Mouse (Mus musculus) lung, adult 18-20 months (tissue): Measurements from ENCODE around the gene Plbd2.

ENCODE experiments used
- DNase-seq, 2 experiments: peaks; one replicate each; pipeline ENCODE4 v3.0.0; 2022; ENCODE audit warnings: mixed read lengths in 2 of 2

The Plbd2 gene

DNA sequence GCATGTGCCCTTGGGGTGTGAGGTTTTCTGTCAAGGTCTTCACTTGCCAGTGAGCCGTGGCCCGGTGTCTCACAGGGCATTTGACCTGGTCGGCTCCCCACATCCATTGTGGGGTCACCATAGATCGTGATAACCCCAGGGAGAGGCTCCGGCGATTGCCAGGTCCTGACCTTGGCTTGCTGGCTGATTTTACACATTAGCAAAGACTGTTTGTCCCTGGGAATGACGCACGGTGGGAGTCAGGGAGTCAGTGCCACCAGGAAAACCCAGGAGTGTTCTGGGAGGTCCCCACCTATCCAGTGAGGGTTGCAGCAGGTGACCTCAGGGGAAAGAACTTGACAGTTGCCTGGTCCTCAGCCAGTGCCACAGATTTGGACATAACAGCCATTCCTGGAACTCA, 30.7 kb downstream of the Plbd2 start, which contains the start of gene Sdsl:
Gene Sdsl, minus strand, starts transcription at position 41 of the 400 bp plus-strand sequence.
- no peak for DNase-seq

DNA sequence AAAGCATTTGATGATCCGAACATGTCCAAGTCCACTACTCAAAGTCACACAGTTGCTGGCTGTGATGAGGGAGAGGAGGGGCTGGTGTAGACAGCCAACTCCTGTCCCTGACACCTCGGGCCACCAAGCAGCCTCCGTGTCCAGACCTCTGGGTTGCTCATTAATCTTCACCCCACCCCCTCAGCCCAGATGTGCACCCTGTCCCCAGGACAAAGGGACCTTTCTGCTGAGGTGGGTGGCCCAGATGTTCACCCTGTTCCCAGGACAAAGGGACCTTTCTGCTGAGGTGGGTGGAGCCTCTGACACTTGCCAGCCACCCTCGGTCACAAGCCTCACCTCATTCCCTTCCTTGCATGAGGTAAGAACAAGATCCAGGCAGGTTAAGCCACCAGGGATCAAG, 31.9 kb downstream of the Plbd2 start:
- no peak for DNase-seq

DNA sequence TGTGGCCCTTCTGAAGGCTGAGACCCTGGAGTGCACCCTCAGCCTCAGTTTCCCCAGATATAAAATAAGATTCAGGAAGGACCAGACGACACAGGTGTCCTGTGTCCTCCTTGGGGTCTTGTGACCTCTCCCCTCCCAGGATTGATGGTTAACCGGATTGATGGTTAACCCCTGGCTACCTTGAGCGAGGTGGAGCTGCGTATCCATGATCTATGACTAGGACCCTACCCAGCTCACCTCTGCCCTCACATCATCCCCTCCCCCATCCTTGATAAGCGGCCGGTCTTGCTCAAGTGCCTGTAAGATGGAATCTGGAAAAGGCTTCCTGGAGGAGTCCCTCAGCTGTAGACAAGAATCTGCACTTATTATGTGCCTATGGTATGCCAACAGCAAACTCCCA, 34.6 kb downstream of the Plbd2 start:
- DNase-seq: no peak

DNA sequence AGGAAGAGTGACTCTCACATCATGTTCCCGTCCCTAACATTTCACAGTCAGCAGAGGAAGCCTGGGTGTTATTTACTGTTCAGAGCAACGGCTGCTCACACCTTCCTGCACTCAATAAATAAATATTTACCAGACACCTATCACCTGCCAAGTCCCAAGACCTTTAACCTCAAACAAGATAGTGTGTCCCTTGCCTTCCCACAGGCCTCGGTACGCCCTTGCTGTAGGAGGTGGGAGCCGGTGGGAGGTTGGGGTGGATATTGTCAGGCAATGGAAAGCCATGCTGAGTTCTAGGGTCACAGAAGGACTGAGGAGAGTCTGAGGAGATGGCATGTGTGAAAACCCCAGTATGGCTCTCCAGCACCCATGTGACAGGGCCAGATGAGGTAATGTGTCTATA, 35.1 kb downstream of the Plbd2 start:
- DNase-seq: no peak

DNA sequence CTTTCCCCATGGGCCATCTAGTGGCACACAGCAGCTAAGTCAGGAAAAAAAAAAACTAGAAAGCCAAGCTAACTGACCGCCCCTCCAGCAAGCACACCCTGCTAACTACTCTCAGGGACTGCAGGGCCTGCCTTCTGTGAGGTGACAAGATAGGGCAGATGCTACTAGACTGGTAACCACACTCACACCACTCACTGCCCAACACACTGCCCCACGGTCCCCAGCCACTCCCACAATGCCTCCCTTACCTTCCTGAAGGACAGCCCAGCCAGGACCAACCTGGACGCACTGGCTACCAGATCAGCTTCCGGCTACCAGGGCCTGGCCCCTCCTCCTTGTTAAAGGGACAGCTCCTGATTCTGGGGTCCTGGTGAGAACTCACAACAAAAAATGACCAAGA, 36.4 kb downstream of the Plbd2 start:
- DNase-seq: no peak

DNA sequence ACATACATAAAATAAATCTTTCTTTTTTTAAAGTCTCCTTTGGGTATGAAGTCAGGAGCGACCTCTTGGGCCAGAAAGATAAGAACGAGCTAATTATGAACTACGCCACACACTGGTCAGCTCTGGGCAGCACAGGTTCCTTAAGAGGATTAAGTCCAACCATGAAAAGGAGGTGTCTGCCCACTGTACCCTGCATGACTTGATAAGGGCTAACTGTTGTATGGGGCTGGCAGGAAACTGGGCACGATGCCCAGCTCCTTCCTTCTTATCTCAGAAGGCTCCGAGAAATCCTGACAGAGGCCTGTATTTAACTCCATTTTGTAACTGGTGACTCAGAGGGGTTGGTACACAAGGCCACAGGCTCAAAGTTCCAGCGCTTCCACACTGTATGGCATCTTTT, 37.6 kb downstream of the Plbd2 start:
- DNase-seq: peak; percentile 14 to 22

DNA sequence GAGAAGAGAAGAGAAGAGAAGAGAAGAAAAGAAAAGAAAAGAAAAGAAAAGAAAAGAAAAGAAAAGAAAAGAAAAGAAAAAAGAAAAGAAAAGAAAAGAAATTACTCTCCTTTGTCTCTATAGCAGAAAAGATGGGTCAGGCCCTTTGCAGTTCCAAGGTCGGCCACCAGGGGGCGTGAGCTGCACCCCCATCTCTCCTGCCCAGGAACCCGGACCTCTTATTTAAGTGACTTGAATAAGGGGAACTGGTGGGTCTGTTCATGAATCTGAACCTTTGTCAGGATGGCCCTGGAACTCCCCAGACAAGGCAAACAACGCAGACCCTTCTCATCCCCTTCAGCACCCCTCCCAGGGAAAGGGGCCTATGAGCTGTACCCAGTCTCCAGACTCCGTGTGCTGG, 38.4 kb downstream of the Plbd2 start:
- DNase-seq: no peak

DNA sequence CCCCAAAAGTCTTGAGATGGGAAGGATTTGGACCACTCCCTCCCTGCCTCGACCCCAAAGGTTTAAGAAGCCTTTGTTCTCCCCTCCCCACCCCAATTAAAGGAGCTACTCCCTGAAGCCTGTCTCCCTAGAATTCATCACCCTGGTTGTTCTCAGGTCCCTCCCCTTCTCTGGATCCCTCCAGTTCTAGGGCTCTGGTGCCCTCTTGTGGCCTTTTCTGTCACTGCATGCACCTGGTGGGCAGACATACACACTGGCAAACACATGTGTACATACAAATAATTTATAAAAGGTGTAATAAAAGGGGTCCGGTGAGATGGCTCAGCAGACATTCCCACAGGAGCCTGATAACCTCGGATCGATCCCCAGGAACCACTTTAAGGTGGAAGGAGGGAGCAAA, 39.1 kb downstream of the Plbd2 start:
- no peak for DNase-seq

DNA sequence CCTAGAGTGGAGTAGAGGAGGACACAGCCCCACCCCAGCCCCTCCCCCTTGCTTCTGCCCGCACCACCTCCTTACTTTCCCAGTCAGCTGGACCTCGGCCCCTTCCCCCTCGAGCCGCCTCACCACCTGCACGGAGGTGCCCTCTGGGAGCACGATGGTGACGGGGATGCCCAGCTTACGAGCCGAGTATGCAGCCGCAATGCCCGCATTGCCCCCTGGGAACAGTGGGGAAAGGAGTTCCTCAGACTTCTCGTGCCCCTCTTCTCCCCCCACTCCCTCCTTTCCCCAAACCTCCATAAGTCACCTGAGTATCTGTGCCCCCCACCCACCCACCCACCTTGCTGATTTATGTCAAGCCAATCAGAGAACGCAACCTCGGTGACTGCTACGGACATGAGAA, 41.5 kb downstream of the Plbd2 start:
- no peak for DNase-seq

DNA sequence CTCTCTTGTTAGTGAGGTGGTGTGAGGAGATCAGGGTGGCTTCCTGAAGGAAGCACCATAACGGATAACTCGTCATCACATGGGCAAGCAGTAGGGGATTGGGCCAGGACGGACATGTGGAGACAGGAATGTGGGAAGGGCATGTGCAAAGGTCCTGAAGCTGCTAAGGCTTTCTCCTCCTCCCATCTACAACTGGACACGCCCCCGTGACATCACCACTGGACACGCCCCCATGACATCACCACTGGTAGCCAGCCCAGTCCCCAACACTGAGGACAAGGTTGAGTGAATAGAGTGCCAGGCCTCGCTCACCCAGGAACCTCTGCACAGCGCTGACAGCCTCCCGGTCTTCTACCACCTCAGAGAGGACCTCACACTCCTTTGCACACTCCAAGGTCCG, 44.3 kb downstream of the Plbd2 start:
- DNase-seq: no peak

DNA sequence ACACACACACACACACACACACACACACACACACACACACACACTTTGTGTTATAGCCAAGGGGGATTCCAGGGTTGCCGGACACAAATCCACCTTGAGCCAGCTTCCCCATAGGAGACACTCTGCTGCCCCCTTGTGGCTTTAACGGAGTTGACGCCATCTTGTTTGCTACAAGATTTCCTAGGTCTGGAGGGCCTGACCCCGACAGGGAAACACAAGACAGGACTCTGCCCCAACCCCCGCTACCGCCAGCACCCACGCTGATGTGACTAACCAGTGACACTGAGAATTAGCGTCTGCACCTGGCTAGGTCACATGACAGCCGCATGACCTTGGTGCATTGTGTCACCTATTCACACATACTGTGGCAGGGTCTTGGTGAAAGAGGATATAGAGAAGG, 45.8 kb downstream of the Plbd2 start:
- DNase-seq: peak; percentile 15 to 19

DNA sequence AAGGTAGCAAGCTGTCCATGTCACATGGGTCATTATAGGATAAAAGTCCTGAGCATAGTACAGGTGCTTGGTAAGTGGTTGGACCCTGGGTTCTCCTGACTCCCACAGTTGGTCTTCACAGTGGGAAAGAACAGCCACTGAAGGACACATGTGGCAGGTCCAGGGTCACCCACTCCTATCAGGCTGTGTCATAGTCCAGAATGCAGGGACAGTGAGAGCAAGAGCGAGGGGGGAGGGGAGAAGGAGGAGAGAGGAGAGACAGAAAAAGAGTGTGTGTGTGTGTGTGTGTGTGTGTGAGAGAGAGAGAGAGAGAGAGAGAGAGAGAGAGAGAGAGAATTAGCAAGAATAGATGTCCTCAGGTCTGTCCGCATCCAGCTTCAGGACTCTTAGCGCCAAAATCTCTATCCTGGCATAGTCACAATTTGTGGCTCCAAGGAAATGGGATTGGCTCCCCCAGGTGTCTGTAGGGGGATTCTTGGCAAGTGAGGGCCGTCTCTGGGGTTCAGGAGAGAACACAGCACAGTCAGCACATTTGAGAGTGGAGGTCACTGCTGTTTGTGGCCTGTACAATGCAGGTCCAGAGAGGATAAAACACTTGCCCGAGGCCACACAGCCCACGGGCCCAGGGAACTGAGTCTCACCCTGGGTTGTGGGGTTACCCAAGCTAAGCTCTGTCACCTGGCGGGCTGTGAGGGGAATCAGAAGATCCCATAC, 46.4 kb downstream of the Plbd2 start:
- no peak for DNase-seq

DNA sequence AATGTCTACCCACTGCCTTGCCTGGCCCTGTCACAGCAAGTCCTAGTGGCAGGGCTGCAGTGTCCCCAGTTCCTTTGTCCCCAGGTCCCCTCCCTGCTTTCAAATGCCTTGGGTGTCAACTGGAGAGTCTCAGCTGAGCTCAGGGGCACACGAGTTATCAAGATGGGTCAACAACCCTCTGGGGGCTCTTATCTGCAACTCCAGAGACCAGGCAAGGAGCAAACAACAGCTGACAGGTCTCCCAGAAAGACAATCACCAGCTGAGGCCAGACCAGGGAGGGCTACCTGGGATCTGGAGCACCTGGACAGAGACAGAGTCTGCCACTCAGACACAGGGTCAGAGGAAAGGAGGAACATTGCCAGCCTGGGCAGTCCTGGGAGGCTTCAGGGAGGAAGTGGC, 47.2 kb downstream of the Plbd2 start:
- DNase-seq: no peak

DNA sequence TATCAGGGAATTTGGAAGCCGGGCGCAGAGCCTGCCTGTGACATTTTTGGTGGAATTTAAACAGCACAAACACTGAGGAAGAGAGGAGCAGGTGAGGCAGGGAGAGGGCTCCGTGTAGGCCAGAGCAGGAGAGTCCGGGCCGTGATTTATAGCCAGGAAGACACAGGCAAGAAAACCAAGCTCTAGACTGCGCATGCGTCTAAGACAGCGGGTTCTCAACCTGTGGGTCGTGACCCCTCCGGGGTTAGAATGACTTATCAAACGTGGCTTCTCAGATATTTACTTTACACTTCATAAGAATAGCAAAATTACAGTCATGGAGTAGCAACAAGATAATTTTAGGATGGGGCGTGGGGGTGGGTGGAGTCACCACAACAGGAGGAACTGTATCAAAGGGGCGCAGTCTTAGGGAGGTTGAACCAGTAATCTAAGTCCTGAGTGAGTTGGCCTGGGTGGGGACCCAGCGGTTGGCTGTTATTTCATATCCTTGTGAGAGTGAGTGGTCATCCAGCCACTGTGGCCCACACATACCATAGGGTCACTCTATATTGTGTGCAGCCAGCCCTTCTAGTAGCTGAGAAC, 48.6 kb downstream of the Plbd2 start:
- DNase-seq: no peak

DNA sequence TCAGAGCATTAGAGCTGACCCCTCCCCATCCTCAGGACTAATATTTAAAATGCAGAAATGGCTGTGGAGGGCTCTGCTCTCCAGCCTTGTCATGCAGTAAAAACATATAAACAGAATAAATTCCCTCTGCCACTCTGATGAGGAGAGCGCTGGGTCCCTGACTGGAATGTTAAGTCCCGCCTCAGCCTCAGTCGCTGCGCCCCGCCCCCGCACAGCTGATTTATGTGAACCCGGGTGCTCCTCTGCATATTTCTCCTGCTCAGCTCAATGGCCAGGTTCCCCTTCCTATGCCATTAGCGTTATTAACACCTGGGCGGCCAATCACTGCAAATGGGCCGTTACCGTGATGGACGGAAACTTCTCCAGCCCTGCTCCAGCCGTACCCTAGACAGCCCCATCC, 56.1 kb downstream of the Plbd2 start:
- no peak for DNase-seq

DNA sequence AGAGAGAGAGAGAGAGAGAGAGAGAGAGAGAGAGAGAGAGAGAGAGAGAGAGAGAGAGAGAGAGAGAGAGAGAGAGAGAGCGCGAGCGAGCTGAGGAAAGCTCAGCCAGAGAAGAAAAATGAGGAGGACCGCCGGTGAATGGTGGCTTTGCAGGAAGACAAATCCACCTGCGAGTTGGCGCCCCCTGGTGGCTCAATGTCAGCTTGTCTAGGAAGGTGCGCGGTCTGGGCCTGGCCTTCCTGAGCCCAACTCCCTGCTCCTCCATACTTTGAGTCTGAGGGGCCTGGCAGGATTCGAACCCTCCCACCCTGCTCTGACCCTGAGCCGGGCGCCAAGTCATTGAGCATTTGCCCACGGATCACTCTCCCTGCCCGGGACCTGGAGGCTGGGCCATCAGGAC, 62.7 kb downstream of the Plbd2 start:
- DNase-seq: peak; percentile 74 to 83

DNA sequence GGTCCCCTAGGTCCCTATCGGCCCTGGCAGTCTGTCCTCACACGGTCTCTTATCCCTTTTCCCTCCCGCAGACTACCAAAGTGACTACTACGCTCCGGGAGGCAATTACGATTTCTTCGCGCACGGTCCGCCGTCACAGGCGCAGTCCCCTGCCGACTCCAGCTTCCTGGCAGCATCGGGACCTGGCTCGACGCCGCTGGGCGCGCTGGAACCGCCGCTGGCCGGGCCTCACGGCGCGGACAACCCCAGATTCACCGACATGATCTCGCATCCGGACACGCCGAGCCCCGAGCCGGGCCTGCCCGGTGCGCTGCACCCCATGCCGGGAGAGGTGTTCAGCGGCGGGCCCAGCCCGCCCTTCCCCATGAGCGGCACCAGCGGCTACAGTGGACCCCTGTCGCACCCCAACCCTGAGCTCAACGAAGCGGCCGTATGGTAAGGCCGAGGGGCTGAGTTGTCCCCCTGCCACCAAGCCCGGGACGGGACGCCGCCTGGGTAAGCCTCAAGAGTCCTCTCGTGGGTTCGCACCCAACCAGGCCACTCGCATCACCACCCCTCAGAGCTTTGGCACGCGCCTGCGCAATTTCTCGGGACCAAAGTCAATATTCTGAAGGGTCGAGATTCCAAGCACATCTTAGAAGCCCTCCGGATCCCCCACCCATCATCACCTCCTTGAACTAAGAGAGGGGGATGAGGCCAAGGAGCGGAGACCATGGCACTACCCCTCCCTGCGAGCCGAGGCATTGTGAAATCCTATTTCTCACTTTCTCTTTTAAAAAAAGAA, 63.3 kb downstream of the Plbd2 start:
- DNase-seq: no peak

DNA sequence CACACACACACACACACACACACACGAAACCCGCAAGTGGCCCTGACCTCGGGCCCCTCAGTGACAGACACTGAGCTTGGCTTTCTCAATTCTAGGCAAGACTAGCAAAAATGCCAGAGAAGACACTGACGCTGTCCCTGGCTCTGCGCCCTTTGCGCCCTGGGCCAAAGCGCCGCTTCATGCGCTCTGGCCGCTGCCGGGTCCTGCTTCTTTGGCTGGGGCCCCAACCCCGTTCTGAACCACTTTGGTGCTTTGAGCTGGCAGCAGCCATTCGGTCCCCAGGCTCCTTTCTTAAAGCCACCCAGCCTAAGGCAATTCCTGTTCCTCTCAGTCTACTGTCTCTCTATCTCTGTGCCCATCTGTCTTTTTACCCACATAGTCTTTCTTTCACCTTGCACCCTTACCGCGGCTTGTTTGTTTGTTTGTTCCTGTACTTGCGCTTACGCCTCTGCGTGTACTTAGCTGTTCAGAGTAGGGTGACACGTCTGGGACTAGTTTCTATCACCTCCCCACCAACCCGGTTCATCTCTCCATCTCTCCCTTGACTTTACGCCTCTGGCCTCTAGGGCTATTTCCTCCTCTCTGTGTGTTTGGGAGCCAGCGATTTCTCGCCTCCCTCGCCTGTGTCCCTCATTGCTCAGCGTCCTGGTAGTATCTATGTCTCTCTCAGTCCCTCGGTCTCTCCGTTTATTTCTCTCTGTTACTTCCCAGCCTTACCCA, 64.3 kb downstream of the Plbd2 start:
- DNase-seq: no peak

DNA sequence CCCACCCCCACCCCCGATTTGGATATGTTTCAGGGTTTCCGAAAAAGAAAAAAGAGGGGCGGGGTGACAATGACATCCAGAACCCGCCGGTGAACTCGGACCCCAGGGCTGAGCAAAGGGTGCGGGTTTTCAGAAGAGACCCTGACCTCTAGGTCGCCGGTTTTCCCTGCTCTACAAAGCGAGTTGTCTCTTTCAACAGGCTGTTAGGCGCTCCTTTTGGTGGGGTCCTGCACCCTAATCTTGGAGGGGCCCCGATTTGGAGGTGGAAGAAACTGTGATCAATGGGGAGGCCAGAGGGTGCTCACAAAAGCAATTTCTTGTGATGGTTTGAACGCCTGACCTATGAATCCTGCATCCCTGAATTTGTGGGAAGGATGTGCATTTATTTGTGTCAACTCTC, 65.0 kb downstream of the Plbd2 start:
- DNase-seq: no peak

DNA sequence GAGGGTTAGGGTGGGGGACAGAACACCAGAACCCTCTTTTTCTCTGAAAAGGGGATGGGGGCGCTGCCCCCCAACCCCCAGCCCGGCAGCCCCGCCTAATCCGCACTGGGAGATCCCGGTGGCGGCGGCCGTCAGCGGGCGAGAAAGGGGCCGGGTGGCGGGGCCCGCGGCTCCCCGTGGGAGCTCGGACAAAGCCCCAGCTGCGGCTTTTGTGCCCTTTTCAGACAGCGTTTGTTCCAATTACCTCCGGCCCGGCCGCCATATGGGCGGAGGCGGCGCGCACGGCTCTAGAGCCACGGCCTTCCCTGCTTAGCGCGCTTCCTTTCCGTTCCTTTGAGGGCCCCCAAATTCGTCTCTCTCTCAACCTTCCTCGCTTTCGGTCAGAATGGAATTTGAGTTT, 65.4 kb downstream of the Plbd2 start:
- no peak for DNase-seq

DNA sequence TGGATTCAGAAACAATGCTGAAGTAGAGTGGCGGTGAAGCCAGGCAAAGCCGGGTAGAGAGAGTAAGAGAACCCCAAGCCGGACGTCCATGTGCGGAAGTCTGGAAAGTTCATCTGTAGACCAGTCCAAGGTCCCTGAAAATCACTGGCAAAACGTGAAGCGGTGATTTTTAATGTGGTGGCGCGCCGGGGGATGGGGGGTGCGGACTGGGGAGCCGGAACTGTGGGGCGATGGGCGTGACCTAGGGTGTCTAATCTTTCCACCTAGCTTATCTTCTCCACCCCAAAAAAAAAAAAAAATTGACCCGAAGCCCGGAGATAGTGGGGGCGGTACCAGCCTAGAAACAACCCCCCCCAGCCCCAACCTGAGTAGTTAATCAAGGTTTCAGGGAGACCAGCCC, 65.9 kb downstream of the Plbd2 start:
- no peak for DNase-seq

DNA sequence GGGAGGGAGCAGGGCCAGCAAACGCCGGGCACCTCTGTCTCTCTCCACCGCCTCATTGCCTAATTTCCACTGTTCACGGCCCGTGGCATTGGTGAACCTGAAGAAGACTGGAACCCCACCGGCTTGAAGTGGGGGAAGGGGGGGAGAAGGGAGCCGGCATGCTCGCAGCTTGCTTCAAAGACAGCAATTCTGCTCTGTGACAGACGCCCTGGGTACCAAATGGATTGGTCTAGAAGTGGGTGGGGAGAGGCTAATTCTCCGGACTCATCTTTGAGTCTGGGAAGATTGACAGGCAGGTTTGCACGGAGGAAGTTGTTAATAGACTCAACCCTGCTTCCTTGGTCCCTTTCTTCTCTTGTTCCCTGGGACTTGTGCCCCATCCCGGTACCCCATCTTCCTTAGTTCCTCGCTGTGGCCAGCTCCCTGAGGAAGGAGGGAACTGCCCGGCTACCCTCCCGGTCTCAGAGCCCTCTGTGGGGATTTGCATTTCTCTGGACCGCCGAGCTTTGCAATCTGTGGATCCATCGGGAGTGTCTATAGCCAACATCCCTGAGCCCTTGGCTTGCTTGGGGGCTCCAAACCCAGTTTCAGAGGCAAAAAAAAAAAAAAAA, 66.4 kb downstream of the Plbd2 start:
- DNase-seq: no peak
